Mouse (Mus musculus) midbrain, embryonic 13.5 days (tissue): Measurements from ENCODE around the gene Rimklb. TPM values are rescaled to one million over a fixed set of nuclear protein-coding genes. Genes with fewer than 3 reads are reported as not detected.

Experiments
- ATAC-seq: fragments of 200-750 bp; cut with Nextera tagmentation; 2 replicates; pipeline ENCODE4 v1.8.0; 2017; ENCODE audit warnings: mild to moderate bottlenecking, moderate TSS enrichment, moderate library complexity
- H3K27ac ChIP-seq: fragments of 300-500 bp; sonication (generic); 2 replicates; pipeline ENCODE4 v1.5.1; 2015; ENCODE audit warnings: inconsistent platforms, mild to moderate bottlenecking, moderate library complexity
- H3K27me3 ChIP-seq: fragments of 300-500 bp; sonication (generic); 2 replicates; pipeline ENCODE4 v1.6.1; 2015; ENCODE audit warnings: mild to moderate bottlenecking, inconsistent platforms
- H3K36me3 ChIP-seq: fragments of 300-500 bp; sonication (generic); 2 replicates; pipeline ENCODE4 v1.6.1; 2015; ENCODE audit warnings: mild to moderate bottlenecking, inconsistent platforms
- H3K4me1 ChIP-seq: fragments of 300-500 bp; sonication (generic); replicated peaks from 2 replicates; pipeline ENCODE4 v1.6.1; 2015; ENCODE audit warnings: inconsistent platforms
- H3K4me2 ChIP-seq: fragments of 300-500 bp; sonication (generic); replicated peaks from 2 replicates; pipeline ENCODE4 v1.6.1; 2015; ENCODE audit warnings: moderate library complexity, mild to moderate bottlenecking, inconsistent platforms
- H3K4me3 ChIP-seq: fragments of 300-500 bp; sonication (generic); replicated peaks from 2 replicates; pipeline ENCODE4 v1.5.1; 2015; ENCODE audit warnings: mild to moderate bottlenecking, inconsistent platforms
- H3K9ac ChIP-seq: fragments of 300-500 bp; sonication (generic); replicated peaks from 2 replicates; pipeline ENCODE4 v1.6.1; 2015; ENCODE audit warnings: mild to moderate bottlenecking, inconsistent platforms
- H3K9me3 ChIP-seq: fragments of 300-500 bp; sonication (generic); 2 replicates; pipeline ENCODE4 v1.6.1; 2016; ENCODE audit warnings: mild to moderate bottlenecking, inconsistent platforms
- WGBS: fragments of 180-500 bp; shearing (Covaris S2); methylation state at CpG from one replicate; pipeline ENCODE4 v1.1.7; 2015; 5-methylcytosine and 5-hydroxymethylcytosine counted together
- polyA plus RNA-seq: library from polyadenylated mRNA; unstranded; fragments of >200 nt; fragmentation: Nextera tagmentation; extraction: Ambion mirVana; gene quantifications from 2 replicates; pipeline ENCODE4 v1.2.1, GENCODE M21; 2015

Rimklb gene
- polyA plus RNA-seq, 1 experiment from 2014 or later = 98.2 TPM

GRCm38 (mm10) chr6:122400263-122400662, 98.3 kb downstream of the Rimklb start:
- H3K27ac ChIP-seq = no peak overlapping the region
- no peaks in the 10 kb centered on the region for H3K4me1 ChIP-seq
- 81% methylated on average over 9 of the region's 9 CpGs for WGBS
- H3K36me3 ChIP-seq = no peaks in the 10 kb centered on the region
- ATAC-seq = no peak
- H3K9ac ChIP-seq = no peak overlapping the region
- no peak overlapping the region for H3K4me2 ChIP-seq
- H3K27me3 ChIP-seq = no peaks in the 10 kb centered on the region
- H3K4me3 ChIP-seq = no peak overlapping the region
- H3K9me3 ChIP-seq = no peaks in the 10 kb centered on the region

Other genes with a start within 250 kb of the Rimklb start
- 0.87 and 1.3 TPM in 2 replicates for gene Klrg1, start 215.9 kb downstream of the Rimklb start, polyA plus RNA-seq
- gene M6pr, start 190.0 kb downstream of the Rimklb start, polyA plus RNA-seq = 61.6 and 64.2 TPM in 2 replicates
- 37.7 and 39.0 TPM in 2 replicates for gene Phc1, start 158.2 kb downstream of the Rimklb start, polyA plus RNA-seq
- 1.7 and 1.8 TPM in 2 replicates for gene Mfap5, start 7.1 kb upstream of the Rimklb start, polyA plus RNA-seq
- 0.34 and 0.47 TPM in 2 replicates for gene Aicda, start 55.0 kb upstream of the Rimklb start, polyA plus RNA-seq
- 1.9 and 2.9 TPM in 2 replicates for gene Apobec1, start 103.7 kb upstream of the Rimklb start, polyA plus RNA-seq
- 0.12 TPM in 1 of 2 replicates, not detected in the other for gene Gdf3, start 111.3 kb upstream of the Rimklb start, polyA plus RNA-seq
- not detected in 2 replicates for gene Dppa3, start 127.6 kb upstream of the Rimklb start, polyA plus RNA-seq
- 0.09 and 0.28 TPM in 2 replicates for gene Nanog, start 208.7 kb upstream of the Rimklb start, polyA plus RNA-seq